Mouse (Mus musculus) left cerebral cortex, postnatal 4 days (tissue): ENCODE measurements around the gene Olfml3. TPM values are rescaled to one million over a fixed set of nuclear protein-coding genes. Genes with fewer than 3 reads are reported as not detected.
A peak's percentile ranks its signal among the peaks of the same experiment; 100 is the strongest.

Source experiments
- DNase-seq: peaks from one replicate; pipeline ENCODE4 v3.0.0-alpha.2; 2022
- intact Hi-C: fragments of 180-260 bp; cut with DNase I; formaldehyde crosslinking; loops from one replicate; pipeline ENCODE4 v1.15.1; 2025
- total RNA-seq, 2 experiments: library from RNA; stranded (reverse); gene quantifications; 2 replicates each; pipeline ENCODE4 v1.2.3; 2021

Gene Olfml3
- total RNA-seq, result 1 to 10 TPM; 4.7 to 5.0 TPM

DNA sequence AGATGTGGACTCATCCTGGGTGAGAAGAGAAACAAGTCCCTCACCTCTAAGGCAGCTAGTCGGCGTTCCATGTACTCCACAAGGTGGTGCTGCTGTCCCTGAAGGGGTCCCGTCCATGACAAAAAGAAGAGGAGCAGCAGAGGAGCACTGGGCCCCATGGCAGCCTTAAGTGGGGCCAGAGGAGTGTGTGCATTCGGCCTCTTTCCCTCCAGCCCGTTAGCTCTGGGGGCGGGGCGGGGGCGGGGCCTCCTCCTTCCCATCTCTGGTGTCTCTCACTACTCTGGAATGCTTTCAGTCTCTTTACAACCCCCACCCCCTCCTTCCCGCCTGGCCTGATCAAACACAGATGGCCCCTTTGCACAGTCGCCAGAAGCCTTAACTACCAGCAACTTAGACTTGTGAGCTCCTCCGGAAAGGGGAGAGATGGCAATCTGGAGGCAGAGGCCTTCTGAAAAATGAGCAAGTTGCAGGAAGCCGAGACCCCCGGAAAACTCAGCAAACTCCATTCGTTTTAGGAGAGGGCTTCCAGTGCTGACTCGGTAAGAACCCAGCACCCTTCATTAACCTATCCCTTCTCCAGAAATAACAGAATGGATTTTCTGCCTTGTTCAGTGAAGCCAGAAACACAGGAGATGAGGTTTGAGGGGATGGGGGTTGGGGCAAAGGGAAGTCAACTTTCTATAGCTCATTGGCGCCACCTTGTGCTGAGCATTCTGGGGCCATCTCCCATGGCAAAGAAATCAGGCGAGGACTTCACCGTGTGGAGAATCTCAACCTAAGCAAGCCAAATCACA, at the start of gene Olfml3:
Gene Olfml3, minus strand, starts transcription at position 224 of the 794 bp plus-strand sequence.
- intact Hi-C loops, result loop anchor here (5.0 to 10.0 kb wide), 3 partner anchors 161 to 553 kb away; partner anchors contain the start of gene Syt6
- DNase-seq, result peak; percentile 94

DNA sequence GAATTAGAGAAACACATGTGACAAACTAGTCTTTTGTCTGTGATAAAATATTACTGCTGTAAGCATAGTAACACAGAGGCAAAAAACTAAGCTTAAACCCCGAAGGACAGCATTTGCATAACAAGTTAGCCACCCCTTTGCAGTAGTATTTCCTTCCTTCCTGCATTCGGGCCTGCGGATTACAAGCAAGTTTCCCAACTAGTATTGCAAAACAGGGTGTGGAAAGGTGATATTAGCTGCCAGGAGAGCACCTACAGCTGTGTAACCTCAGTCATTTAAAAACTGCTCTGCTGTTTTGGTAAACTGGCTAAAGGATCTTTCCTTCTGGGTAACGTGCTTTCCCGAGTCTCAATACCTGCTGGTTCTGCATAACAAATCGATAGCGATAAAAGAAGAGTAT, 49.4 kb upstream of the Olfml3 start:
- DNase-seq, result no peak
- intact Hi-C loops, result no loop called here

DNA sequence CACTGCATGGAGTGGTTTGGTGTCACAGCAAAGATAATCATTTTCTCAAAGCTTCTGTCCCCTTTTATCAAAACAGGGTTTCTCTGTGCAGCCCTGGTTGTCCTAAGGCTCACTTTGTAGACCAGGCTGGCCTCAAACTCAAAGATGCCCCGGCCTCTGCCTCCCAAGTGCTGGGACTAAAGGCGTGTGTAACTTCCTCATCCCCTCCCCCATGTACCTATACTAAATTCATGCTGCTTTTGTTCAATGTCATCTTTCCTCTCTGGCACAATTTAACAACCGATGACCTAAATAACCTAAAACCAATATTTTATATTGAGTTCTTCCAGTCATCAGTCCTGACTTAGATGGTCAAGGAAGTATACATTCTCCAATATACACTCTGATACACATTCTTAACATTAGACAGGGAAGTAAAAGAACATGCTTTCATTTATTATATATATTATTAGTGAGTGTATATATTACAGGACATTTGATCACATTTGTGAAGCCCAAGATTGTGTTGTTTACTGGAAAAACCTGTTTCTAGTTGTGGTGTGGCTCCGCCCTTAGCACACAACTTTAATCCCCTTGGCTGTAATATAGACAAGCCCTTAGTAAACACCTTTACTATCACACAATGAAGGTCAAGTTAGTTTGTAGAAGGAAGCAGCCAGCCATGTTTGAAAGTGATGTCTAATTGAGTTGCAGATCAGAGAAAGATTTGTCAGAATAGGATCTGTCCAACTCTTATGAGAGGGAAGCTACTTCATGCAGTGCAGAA, 45.2 kb upstream of the Olfml3 start:
- no peak for DNase-seq
- intact Hi-C loops, result no loop called here

DNA sequence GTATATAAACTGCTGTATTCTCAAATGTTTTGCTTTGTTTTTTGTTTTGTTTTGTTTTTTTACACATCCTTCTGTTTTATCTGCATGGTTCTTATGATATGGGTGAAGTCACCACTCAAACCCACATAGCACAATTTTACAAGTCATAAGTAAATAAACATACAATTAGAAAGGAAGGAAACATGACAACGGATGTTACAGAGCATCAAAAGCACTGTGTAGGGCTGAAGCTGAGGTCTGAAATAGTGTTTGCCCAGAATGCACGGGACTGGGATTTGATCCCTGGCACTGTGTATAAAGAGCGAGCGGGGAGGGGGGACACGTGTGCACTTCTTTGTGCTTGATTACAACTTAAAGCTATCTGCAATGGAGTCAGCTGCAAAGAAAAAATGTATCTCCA, 43.0 kb upstream of the Olfml3 start:
- no peak for DNase-seq
- intact Hi-C loops, result no loop called here

DNA sequence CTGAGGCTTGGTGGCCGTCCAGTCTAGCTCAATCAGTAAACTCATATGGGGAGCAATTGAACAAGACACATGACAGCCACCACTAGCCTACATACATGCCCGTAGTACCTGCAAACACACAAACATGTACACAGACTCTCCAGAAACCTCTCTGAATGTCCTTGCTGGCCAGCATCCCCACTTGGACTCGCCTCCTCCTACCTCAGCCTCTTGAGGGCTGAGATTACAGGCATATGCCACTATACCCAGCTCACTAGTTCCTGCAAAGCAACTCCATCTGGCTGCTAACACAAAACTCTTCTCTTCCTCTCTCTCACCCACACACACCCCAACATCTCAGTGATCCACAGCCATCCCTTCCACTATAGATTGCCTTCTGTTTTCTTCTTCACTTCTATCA, 42.5 kb upstream of the Olfml3 start:
- intact Hi-C loops, result no loop called here
- DNase-seq, result no peak

DNA sequence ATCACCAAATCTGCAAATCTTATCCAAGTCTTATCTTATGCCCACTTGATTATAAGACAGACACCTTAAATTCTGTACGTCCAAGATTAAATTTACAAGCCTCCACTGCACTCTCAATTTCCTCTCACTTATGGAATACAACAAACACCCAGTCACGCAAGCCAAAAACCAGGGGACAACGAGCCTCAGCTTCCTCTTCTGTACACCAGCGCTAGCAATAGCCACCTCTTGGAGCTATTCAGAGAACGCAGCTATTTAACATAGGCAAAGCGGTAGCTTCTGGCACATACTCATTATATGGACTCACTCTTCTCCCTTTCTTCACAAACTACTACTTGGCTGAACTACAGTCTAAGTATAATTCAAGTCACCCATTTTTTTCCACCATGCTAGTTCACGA, 41.4 kb upstream of the Olfml3 start:
- intact Hi-C loops, result no loop called here
- no peak for DNase-seq

DNA sequence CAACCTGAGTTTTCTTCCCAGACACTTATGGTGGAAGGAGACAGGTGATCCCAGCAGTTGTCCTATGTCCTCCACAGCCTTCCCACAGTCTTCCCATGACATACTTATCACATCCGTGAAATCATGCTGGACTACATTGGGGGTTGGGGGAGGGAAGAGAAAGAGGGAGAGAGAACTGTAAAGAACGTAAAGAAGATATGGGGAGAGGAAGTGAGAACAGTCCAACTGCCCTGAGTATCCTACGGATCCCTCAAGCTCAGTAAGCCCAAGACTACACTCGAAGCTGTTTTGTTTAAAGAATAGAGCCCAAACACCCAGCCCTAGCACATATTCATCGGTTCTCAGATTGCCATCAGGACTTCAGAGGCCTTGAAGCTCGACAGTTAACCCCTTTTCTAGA, 40.9 kb upstream of the Olfml3 start:
- intact Hi-C loops, result no loop called here

DNA sequence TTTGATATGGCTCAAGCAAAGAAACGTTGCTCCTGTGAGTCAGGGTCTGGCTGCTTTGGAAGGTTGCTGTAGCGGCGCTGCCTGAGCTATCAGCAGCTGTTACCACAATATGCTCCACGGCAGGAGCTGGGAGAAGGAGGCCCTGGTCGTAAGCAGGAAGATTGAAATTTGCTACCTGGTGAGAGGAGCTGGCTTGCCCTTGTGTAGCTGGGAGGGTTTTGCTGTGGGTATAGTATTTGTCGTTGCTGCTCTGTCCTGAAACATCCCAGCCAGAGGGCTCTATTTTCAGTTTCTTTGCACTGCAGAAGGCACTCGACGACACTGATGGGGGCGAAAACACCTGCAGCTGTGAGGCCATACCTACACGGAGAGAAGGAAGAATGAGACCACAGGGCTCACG, 40.1 kb upstream of the Olfml3 start:
- intact Hi-C loops, result no loop called here
- no peak for DNase-seq

More for the DNA sequence above, 40.9 kb upstream of the Olfml3 start:
- DNase-seq, result no peak

DNA sequence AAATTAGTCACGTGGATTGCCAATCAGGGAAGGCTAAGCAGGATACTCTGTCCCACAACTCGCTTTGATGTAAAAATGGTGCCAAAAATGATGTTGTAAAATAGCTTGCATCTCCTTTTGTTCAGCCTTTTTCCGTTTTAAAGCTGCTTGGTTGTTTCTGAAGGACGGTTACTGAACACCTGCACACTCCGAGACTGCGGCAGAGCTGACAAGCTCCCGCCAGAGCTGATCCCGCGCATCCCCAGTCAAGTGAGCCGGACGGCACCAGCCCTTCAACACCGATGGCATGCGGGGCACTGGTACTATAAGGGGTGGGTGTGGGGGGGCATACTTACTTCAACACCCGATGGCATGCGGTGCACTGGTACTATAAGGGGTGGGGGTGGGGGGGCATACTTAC, 36.2 kb upstream of the Olfml3 start:
- intact Hi-C loops, result no loop called here
- DNase-seq, result no peak

DNA sequence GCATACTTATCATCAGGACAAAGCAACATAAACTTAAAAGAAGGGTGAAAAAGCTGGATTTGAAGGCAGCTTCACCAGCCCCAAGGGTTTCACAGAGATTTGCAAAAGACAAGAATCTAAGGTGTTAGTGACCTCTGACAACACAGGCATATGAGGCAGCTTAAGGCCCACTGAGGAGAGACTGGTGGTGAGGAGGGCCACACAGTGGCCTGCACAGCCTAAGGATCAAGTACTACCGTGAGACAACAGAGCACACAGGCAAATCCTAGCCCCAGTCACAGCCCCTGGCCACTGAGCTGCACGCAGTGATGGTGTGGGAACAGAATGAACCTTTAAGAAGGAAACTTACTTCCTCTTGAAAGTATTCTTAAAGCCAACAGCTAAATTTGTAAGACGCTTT, 35.7 kb upstream of the Olfml3 start:
- no peak for DNase-seq
- intact Hi-C loops, result no loop called here

DNA sequence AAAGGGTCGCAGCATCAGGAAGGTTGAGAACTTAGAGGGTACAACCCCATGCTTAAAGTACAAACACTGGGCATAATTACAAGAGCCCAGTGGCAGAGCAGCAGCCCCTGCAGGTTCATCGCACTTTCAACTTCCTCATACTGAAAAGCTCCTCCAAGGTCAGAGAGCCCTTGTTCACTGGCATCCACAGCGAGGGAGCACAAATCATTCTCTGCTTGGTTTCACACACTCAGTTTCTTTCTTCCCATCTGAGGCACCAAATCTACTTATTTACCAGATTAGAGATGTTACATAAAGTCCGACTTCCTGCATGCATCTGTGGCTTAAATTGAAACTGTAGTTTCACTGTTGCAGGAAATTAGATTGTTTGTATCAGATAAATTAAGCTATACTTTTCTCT, 35.0 kb upstream of the Olfml3 start:
- no peak for DNase-seq
- intact Hi-C loops, result no loop called here

DNA sequence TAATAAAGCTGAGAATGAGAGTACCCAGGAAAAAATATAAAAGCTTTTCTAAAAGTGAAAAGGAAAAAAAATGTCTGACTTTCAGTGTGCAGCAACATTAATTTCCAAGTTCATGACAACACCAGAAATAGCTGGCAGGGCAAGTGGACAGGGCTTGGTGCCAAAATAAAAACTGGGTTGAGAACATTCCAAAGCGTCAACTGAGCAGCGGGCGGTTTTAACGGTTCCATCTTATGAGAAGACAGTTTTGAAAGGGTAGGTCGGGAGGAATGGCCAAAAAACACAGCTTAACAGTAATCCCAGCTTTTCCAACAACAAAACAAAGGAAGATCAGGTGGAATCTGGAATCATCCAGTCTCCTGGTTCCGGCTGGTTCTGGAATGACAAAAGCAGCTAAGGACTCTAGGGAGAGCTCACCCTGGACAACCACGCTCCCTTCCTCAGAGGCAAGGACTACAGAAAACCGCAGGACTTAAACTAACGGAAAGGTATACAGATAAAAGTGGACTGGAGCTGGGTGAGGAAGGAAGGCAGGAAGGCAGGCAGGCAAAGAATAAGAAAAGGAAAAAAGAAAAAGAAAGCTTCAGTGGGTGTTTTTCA, 33.8 kb upstream of the Olfml3 start:
- intact Hi-C loops, result no loop called here
- peak; percentile 44 for DNase-seq

DNA sequence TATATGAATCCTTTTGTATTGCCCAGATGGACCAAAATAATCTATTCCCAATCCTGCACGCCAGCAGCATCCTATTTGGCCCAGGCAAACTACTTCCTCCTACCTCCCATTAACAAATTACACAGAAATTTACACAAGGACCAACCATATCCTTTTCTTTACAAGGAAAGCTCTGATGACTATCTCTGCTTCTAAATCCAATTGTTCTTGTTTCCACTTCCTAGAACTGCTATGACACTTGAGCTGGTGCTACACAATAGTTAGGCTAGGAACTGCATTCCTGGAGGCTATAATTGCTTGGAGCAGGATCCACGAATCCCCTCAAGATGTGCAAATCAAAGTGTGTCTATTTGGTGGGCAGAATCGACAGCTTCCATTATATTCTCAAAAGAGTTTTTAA, 29.0 kb upstream of the Olfml3 start:
- intact Hi-C loops, result no loop called here

DNA sequence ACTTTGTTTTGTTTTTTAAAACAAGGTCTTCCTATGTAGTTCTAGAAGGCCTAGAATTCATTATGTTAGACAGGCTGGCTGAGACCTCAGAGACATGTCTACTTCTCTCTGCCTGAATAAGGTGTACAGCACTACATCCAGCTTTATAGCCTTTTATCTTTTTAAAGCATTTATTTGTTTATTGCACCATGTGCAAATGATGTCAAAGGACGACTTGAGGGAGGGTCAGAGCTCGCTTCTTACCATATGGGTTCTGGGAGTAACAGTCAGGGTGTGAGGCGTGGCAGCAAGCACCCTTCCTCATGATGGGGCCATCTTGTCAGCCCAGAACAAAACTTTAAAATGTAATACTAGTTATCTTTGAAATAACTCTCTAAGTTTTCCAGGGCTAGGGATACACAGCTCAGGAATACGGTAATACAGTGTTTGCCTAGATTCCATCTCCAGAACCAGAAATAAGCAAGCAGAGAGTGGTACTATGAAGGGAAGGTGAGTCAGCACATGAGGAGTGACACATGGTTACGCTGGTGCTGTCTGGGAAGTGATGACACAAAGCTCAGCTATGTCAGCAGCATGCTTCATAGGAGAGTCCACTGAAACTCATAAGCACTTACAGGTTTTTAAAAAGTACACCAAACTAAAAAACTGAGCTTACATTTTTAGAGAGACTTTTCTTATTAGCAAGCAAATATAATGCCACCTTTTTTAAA, 21.6 kb upstream of the Olfml3 start:
- no peak for DNase-seq
- intact Hi-C loops, result no loop called here

More for the DNA sequence above, 29.0 kb upstream of the Olfml3 start:
- no peak for DNase-seq

DNA sequence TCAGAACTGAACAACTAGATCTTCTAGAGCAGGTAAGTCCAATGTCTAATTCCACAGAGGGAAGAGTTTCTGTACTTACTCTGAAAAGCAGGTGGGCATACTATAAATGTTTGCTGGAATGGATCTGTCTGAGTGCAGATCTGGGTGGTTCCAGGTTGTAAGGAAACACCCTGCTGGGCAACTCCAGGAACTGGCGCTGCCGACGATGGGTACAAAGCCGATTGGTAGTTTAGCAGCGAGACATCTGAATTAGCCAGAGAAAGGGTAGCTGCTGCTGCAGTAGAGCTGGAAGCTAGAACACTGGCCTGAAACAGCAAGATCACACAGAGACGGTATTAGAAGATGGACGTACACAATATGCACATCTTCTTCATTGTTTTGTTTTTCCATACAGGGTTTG, 20.7 kb upstream of the Olfml3 start:
- intact Hi-C loops, result no loop called here
- DNase-seq, result no peak

DNA sequence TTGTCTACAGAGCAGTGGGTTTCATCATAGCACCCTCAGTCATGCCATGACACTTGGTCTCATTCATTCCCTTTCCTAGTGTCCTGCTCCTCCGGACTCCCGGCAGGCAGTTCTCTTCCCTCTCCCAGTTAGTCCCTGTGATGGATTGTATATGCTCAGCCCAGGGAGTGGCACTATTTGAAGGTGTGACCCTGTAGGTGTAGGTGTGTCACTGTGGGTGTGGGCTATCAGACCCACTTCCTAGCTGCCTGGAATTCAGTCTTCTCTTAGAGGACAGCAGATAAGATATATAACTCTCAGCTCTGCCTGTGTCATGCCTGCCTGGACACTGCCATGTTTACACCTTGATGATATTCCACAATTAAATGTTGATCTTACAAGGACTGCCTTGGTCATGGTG, 19.1 kb upstream of the Olfml3 start:
- no peak for DNase-seq
- intact Hi-C loops, result no loop called here

DNA sequence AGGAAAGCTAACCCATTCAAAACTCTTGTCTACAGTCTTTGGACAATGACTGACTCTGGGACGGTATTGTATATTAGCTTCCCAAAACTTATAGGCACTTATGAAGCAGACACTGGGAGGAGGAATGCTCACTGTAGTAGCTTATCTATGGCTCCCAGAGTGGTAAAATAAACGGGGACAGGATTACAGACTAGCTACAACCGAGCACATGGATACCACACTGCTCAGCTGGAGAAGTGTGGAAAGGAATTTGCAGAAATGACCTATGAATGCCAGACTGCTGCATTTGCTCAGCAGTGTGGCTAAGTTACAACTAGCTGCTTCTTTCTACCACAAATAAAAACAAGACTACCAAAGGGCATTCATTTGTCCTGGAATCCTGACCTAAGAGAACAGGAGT, 17.6 kb upstream of the Olfml3 start:
- DNase-seq, result no peak
- intact Hi-C loops, result no loop called here

DNA sequence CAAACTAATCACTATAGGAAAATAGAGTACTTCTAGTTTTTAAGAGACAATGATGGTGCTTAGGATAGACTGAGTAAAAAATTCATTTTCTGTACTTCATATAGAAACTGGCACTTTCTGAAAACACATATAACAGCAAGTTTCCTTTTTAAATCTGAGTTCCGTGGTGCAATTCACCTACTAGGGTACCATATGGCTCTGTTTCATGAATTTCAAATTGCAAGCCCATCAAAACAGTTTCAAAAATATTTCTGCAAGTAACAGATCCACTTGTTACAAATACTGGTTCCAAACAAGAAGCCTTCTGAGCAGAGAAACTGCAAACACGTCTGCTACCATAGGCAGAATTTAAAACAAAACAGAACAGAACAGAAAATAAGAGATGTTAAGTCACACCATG, 13.8 kb upstream of the Olfml3 start:
- intact Hi-C loops, result no loop called here
- no peak for DNase-seq

DNA sequence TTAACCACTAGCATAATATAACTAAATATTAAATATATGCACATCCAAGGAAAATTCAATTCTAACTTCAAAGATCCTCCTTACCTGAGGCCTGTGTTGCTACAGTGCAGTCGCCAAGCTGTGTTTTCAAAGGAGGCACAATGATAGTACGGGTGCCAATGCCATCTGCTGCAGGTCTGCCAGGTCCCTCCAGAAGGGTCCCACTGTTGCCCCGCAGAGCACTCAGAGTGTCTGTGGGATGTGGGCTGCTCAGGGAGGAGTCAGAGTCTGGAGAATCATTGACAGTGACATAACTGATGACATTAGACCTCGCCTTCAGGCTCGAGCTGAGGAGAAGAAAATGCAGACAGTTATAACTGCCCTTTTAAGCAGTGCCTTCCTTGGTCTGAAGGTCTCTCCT, 8.9 kb upstream of the Olfml3 start:
- intact Hi-C loops, result no loop called here
- no peak for DNase-seq

DNA sequence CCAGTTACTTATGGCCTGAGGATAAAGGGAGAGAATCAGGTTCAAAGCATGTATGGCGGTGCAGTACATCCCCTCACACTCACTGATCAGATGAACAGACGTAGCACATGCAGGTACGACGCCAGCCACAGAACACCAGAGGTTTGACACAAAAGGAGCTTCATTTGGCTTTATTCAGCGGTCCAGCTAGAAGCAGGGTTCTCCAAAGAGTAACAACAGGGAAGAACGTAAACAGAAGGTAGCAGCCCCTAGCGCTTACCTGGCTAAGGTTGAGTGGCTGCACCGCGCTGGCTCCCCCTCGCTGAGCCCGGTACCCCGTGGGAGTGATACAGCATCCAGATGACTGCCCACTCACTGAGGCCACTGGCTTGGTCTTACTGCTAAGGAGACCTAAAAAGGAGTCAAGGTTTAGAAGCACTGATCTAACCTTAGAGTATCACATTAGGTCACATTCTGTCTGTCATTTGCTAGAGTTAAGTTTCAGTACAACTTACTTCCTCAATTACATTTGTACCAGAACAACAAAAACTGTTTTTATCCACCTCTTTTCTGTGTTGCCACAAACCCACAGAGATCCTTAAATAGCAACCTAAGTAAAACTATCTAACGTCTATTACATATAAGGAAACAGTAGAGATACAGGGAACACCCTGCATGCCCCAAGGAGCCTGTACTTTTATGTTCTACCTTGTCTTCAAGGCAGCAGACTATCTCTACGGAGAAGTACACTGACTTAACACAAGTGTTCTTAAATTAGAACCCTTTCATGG, 7.4 kb upstream of the Olfml3 start:
- intact Hi-C loops, result no loop called here
- no peak for DNase-seq
